Mouse (Mus musculus): ENCODE data around the gene Cavin1. TPM values are rescaled to one million over a fixed set of nuclear protein-coding genes. Genes with fewer than 3 reads are reported as not detected.

The Cavin1 gene
- total and polyA plus RNA-seq, 3 experiments = 0.05 to 0.21 (median 0.13) TPM

DNA sequence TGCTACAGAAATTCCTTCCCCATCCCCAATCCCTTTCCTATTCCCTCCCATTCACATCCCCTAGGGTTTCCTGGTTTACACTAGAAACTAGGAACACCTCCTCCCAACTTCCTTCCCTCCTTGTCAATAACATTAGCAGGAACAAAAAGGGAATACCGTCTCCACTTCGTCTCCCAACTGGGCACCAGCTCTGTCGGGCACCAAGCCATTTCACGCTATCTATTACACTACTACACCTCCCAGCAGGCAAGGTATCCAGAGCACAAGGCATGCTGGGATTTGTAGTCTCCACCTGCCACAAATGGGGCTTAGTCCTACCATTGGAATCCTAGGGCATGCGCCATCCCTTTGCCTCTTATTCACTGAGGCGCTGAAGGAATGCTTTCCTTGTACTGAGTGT, 10.1 kb downstream of the Cavin1 start:
- no peaks in the 10 kb centered on the region for H3K36me3 ChIP-seq (replicated peaks in 1 of 2; ENCODE audit: control insufficient read depth in 1 of 2, insufficient read depth in 1 of 2, low read length in 1 of 2)
- H3K4me1 ChIP-seq (ENCODE audit: control insufficient read depth in 1 of 2, insufficient read depth in 2 of 2) = peaks cover 8 to 27% of the 10 kb centered on the region in 2 experiments
- no peak for DNase-seq (ENCODE audit: extremely low read depth)
- dilution Hi-C loops (cut with MboI; ENCODE audit: extremely low pct_ligation_motif_present, extremely low pct_unique_long_range_greater_than_20kb, low sequenced_read_pairs) (no loop called here), in situ Hi-C loops (cut with MboI; ENCODE audit: low pct_ligation_motif_present, low pct_unique_long_range_greater_than_20kb, low sequenced_read_pairs) (no loop called here)
- H3K9ac ChIP-seq (ENCODE audit: insufficient read depth, low read depth) = no peak overlapping the region
- peaks cover 12% of the 10 kb centered on the region for H3K27me3 ChIP-seq (replicated peaks)
- H3K9me3 ChIP-seq (replicated peaks; ENCODE audit: low read length) = no peaks in the 10 kb centered on the region
- no peak for TF ChIP-seq NELFE (IDR thresholded peaks at IDR 0.05; ENCODE audit: low read depth, low read length)
- TF ChIP-seq HCFC1 (IDR thresholded peaks at IDR 0.05; ENCODE audit: low read depth, low read length) = peak; percentile 92
- no peak for TF ChIP-seq USF1 (IDR thresholded peaks at IDR 0.05; ENCODE audit: low read depth, low read length)
- no peak for TF ChIP-seq SMC3 (IDR thresholded peaks at IDR 0.05; ENCODE audit: low read depth, low read length)
- no peak for TF ChIP-seq MAZ (IDR thresholded peaks at IDR 0.05; ENCODE audit: low read depth, low read length)
- peak; percentile 83; the same call in 1 of the 2 replicates for TF ChIP-seq KAT2A (IDR thresholded peaks at IDR 0.05; ENCODE audit: insufficient replicate concordance, low read length)
- TF ChIP-seq CHD2 (IDR thresholded peaks at IDR 0.05; ENCODE audit: low read length) = no peak
- H3K27ac ChIP-seq (ENCODE audit: insufficient read depth, low read depth) = no peak overlapping the region
- H3K4me2 ChIP-seq (ENCODE audit: insufficient read depth, low read depth, poor library complexity, severe bottlenecking) = no peak overlapping the region
- H3K4me3 ChIP-seq (replicated peaks in 1 of 3; ENCODE audit: low read depth in 2 of 3, low read length in 2 of 3, poor library complexity in 1 of 3) = no peak overlapping the region
- no peaks in the 10 kb centered on the region for H3K79me2 ChIP-seq (replicated peaks; ENCODE audit: control insufficient read depth, extremely low read depth, insufficient read depth, poor library complexity, severe bottlenecking)

DNA sequence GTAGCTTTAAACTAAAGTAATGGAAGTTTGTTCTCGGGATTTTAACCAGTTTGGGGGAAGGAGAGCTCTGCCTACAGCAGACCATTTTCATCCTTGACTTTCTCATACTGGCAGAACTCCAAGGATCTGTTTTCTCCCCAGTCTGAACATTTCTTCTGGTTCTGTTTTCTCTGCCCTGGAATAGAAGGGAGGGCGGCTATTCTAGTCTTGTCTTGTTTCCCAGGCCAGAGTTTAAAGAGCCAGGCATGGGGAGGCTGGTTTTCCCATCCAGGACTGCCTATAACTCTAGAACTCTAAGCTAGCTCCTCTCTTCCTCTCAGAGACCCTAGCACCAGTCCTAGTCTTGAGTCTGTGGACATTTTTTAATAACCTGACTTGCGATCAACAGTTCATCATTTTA, 10.9 kb downstream of the Cavin1 start:
- peaks cover 7 to 27% of the 10 kb centered on the region in 2 experiments for H3K4me1 ChIP-seq (ENCODE audit: control insufficient read depth in 1 of 2, insufficient read depth in 2 of 2)
- dilution Hi-C loops (cut with MboI; ENCODE audit: extremely low pct_ligation_motif_present, extremely low pct_unique_long_range_greater_than_20kb, low sequenced_read_pairs) = no loop called here
- peaks cover 10% of the 10 kb centered on the region for H3K27me3 ChIP-seq (replicated peaks)
- H3K4me2 ChIP-seq (ENCODE audit: insufficient read depth, low read depth, poor library complexity, severe bottlenecking) = no peak overlapping the region
- DNase-seq (ENCODE audit: extremely low read depth) = no peak
- H3K4me3 ChIP-seq (replicated peaks in 1 of 3; ENCODE audit: low read depth in 2 of 3, low read length in 2 of 3, poor library complexity in 1 of 3) = no peak overlapping the region
- no peak overlapping the region for H3K27ac ChIP-seq (ENCODE audit: insufficient read depth, low read depth)
- no peaks in the 10 kb centered on the region for H3K79me2 ChIP-seq (replicated peaks; ENCODE audit: control insufficient read depth, extremely low read depth, insufficient read depth, poor library complexity, severe bottlenecking)
- no peak for TF ChIP-seq IRF4 (IDR thresholded peaks at IDR 0.05; ENCODE audit: low read depth, low read length)
- TF ChIP-seq BHLHE40 (IDR thresholded peaks at IDR 0.05; ENCODE audit: low read depth, low read length) = no peak
- 0 out of 2 replicates have a peak, but pooled peaks have one; percentile 5 for TF ChIP-seq SIN3A (IDR thresholded peaks at IDR 0.05; ENCODE audit: low read length)
- in situ Hi-C loops (cut with MboI; ENCODE audit: low pct_ligation_motif_present, low pct_unique_long_range_greater_than_20kb, low sequenced_read_pairs) = loop anchor here (5.0 to 10.0 kb wide), 2 partner anchors 68 to 195 kb away; partner anchors contain the start of gene Hcrt
- H3K36me3 ChIP-seq (replicated peaks in 1 of 2; ENCODE audit: control insufficient read depth in 1 of 2, insufficient read depth in 1 of 2, low read length in 1 of 2) = no peaks in the 10 kb centered on the region
- no peak overlapping the region for H3K9ac ChIP-seq (ENCODE audit: insufficient read depth, low read depth)
- no peaks in the 10 kb centered on the region for H3K9me3 ChIP-seq (replicated peaks; ENCODE audit: low read length)

DNA sequence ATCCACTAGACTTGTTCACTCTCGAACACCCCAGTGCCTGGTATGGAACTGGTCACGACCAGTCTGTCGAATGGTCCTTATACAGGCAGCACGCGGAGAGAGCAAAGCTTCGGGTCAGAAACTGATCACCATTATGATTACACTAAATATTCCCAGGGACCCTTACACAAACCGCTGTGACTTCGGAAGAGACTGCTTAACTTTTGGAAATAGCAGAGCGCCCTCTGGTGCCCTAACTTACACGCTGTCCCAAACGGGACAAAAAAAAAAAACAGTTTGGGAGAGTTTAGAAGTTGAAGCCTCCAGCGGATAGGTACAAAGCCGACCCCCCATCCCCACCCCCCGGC, 11.2 kb downstream of the Cavin1 start:
- H3K4me1 ChIP-seq (ENCODE audit: control insufficient read depth in 1 of 2, insufficient read depth in 2 of 2) = peaks cover 7 to 27% of the 10 kb centered on the region in 2 experiments
- H3K9ac ChIP-seq (ENCODE audit: insufficient read depth, low read depth) = no peak overlapping the region
- H3K4me2 ChIP-seq (ENCODE audit: insufficient read depth, low read depth, poor library complexity, severe bottlenecking) = no peak overlapping the region
- no peak for TF ChIP-seq EP300 (IDR thresholded peaks at IDR 0.05; ENCODE audit: low read length)
- TF ChIP-seq ZNF384 (IDR thresholded peaks at IDR 0.05; ENCODE audit: low read depth, low read length) = peak; percentile 96
- no peak for TF ChIP-seq USF1 (IDR thresholded peaks at IDR 0.05; ENCODE audit: low read depth, low read length)
- no peak for TF ChIP-seq MAZ (IDR thresholded peaks at IDR 0.05; ENCODE audit: low read depth, low read length)
- TF ChIP-seq USF2 (conservative IDR thresholded peaks at IDR 0.05; ENCODE audit: low read depth, low read length) = no peak
- no peak for TF ChIP-seq GABPA (IDR thresholded peaks at IDR 0.05; ENCODE audit: insufficient replicate concordance, low read depth, low read length)
- no peak for TF ChIP-seq ETS1 (conservative IDR thresholded peaks at IDR 0.05; ENCODE audit: low read depth, low read length)
- no peak for TF ChIP-seq ZKSCAN1 (IDR thresholded peaks at IDR 0.05; ENCODE audit: borderline replicate concordance, low read depth, low read length)
- TF ChIP-seq JUND (conservative IDR thresholded peaks at IDR 0.05; ENCODE audit: low read depth, low read length) = no peak
- no peak for TF ChIP-seq MYC (IDR thresholded peaks at IDR 0.05; ENCODE audit: low read depth, low read length)
- peak; percentile 48 for TF ChIP-seq CHD2 (IDR thresholded peaks at IDR 0.05; ENCODE audit: low read length)
- TF ChIP-seq SIN3A (IDR thresholded peaks at IDR 0.05; ENCODE audit: low read length) = peak; percentile 46; the same call in 1 of the 2 replicates
- TF ChIP-seq UBTF (IDR thresholded peaks at IDR 0.05; ENCODE audit: low read depth, low read length) = no peak
- TF ChIP-seq MEF2A (IDR thresholded peaks at IDR 0.05; ENCODE audit: borderline replicate concordance, low read depth, low read length) = no peak
- 0 out of 2 replicates have a peak, but pooled peaks have one; percentile 14 for TF ChIP-seq MAX (IDR thresholded peaks at IDR 0.05; ENCODE audit: low read length)
- no peak for TF ChIP-seq TBP (conservative IDR thresholded peaks at IDR 0.05; ENCODE audit: low read depth, low read length)
- no peak for TF ChIP-seq MAFK (IDR thresholded peaks at IDR 0.05; ENCODE audit: insufficient replicate concordance, low read length)
- TF ChIP-seq ZMIZ1 (IDR thresholded peaks at IDR 0.05; ENCODE audit: low read depth, low read length) = no peak
- TF ChIP-seq JUN (IDR thresholded peaks at IDR 0.05; ENCODE audit: insufficient read depth, low read depth, low read length) = no peak
- no peak for TF ChIP-seq KAT2A (IDR thresholded peaks at IDR 0.05; ENCODE audit: insufficient replicate concordance, low read length)

More for the DNA sequence above, 11.2 kb downstream of the Cavin1 start:
- no peaks in the 10 kb centered on the region for H3K79me2 ChIP-seq (replicated peaks; ENCODE audit: control insufficient read depth, extremely low read depth, insufficient read depth, poor library complexity, severe bottlenecking)
- H3K9me3 ChIP-seq (replicated peaks; ENCODE audit: low read length) = no peaks in the 10 kb centered on the region
- H3K36me3 ChIP-seq (replicated peaks in 1 of 2; ENCODE audit: control insufficient read depth in 1 of 2, insufficient read depth in 1 of 2, low read length in 1 of 2) = no peaks in the 10 kb centered on the region
- dilution Hi-C loops (cut with MboI; ENCODE audit: extremely low pct_ligation_motif_present, extremely low pct_unique_long_range_greater_than_20kb, low sequenced_read_pairs) (no loop called here), in situ Hi-C loops (cut with MboI; ENCODE audit: low pct_ligation_motif_present, low pct_unique_long_range_greater_than_20kb, low sequenced_read_pairs) (loop anchor here (5.0 to 10.0 kb wide), 2 partner anchors 67 to 195 kb away; partner anchors contain the start of gene Hcrt)
- peak; percentile 65 for DNase-seq (ENCODE audit: extremely low read depth)
- no peak overlapping the region for H3K4me3 ChIP-seq (replicated peaks in 1 of 3; ENCODE audit: low read depth in 2 of 3, low read length in 2 of 3, poor library complexity in 1 of 3)
- H3K27ac ChIP-seq (ENCODE audit: insufficient read depth, low read depth) = no peak overlapping the region
- peaks cover 10% of the 10 kb centered on the region for H3K27me3 ChIP-seq (replicated peaks)

Measured in CH12.LX (cell line).